Mouse (Mus musculus): ENCODE measurements around the gene G3bp1. TPM values are rescaled to one million over a fixed set of nuclear protein-coding genes. Genes with fewer than 3 reads are reported as not detected.

G3bp1 gene
- polyA plus RNA-seq, 1 experiment from 2014 or later, result 140 TPM

GRCm38 (mm10) chr11:55502886-55503285 lies 33.4 kb downstream of the G3bp1 start:
- WGBS, result 91% methylated on average over 5 of the region's 5 CpGs
- peaks cover 53% of the 10 kb centered on the region for H3K36me3 ChIP-seq

GRCm38 (mm10) chr11:55505485-55505884 lies 36.0 kb downstream of the G3bp1 start:
- H3K36me3 ChIP-seq, result peaks cover 30% of the 10 kb centered on the region
- no peak for ATAC-seq (ENCODE audit: insufficient number of reproducible peaks, low FRiP score)
- WGBS, result 82% methylated on average over 3 of the region's 3 CpGs
- no peaks in the 10 kb centered on the region for H3K9me3 ChIP-seq (replicated peaks)
- H3K4me1 ChIP-seq (replicated peaks), result no peaks in the 10 kb centered on the region
- no peak overlapping the region for H3K4me2 ChIP-seq
- no peak overlapping the region for H3K9ac ChIP-seq
- H3K4me3 ChIP-seq, result no peak overlapping the region
- no peak overlapping the region for H3K27ac ChIP-seq (ENCODE audit: poor library complexity, severe bottlenecking)
- no peaks in the 10 kb centered on the region for H3K27me3 ChIP-seq (replicated peaks)

More at GRCm38 (mm10) chr11:55502886-55503285, 33.4 kb downstream of the G3bp1 start:
- no peak overlapping the region for H3K27ac ChIP-seq (ENCODE audit: poor library complexity, severe bottlenecking)
- H3K4me2 ChIP-seq, result no peak overlapping the region
- ATAC-seq (ENCODE audit: insufficient number of reproducible peaks, low FRiP score), result no peak
- H3K4me3 ChIP-seq, result no peak overlapping the region
- H3K9ac ChIP-seq, result no peak overlapping the region
- no peaks in the 10 kb centered on the region for H3K9me3 ChIP-seq (replicated peaks)
- no peaks in the 10 kb centered on the region; the same call in 1 of the 2 replicates for H3K4me1 ChIP-seq (replicated peaks)
- H3K27me3 ChIP-seq (replicated peaks), result no peaks in the 10 kb centered on the region

GRCm38 (mm10) chr11:55511374-55511773 lies 41.9 kb downstream of the G3bp1 start:
- Histone ChIP-seq H3K9ac (no peak overlapping the region), H3K36me3 (no peaks in the 10 kb centered on the region), H3K27me3 (replicated peaks) (no peaks in the 10 kb centered on the region), H3K9me3 (replicated peaks) (no peaks in the 10 kb centered on the region), H3K4me2 (no peak overlapping the region), H3K27ac (ENCODE audit: poor library complexity, severe bottlenecking) (no peak overlapping the region), H3K4me3 (no peak overlapping the region), H3K4me1 (replicated peaks) (no peaks in the 10 kb centered on the region)
- no peak for ATAC-seq (ENCODE audit: insufficient number of reproducible peaks, low FRiP score)
- 56% methylated on average over 5 of the region's 5 CpGs for WGBS

GRCm38 (mm10) chr11:55517666-55518065 lies 48.2 kb downstream of the G3bp1 start:
- H3K36me3 ChIP-seq, result no peaks in the 10 kb centered on the region
- H3K4me1 ChIP-seq (replicated peaks), result no peaks in the 10 kb centered on the region
- no peak overlapping the region for H3K4me3 ChIP-seq
- H3K9me3 ChIP-seq (replicated peaks), result no peaks in the 10 kb centered on the region
- WGBS, result 61% methylated on average over 5 of the region's 5 CpGs
- H3K27me3 ChIP-seq (replicated peaks), result no peaks in the 10 kb centered on the region
- H3K9ac ChIP-seq, result no peak overlapping the region
- no peak overlapping the region for H3K27ac ChIP-seq (ENCODE audit: poor library complexity, severe bottlenecking)
- no peak overlapping the region for H3K4me2 ChIP-seq
- ATAC-seq (ENCODE audit: insufficient number of reproducible peaks, low FRiP score), result 0 out of 2 replicates have a peak, but pooled peaks have one; percentile 50

- Histone ChIP-seq H3K27me3 (replicated peaks) (no peaks in the 10 kb centered on the region), H3K4me2 (no peak overlapping the region), H3K4me1 (replicated peaks) (no peaks in the 10 kb centered on the region), H3K4me3 (no peak overlapping the region), H3K9ac (no peak overlapping the region), H3K36me3 (no peaks in the 10 kb centered on the region), H3K9me3 (replicated peaks) (no peaks in the 10 kb centered on the region), H3K27ac (ENCODE audit: poor library complexity, severe bottlenecking) (no peak overlapping the region)
- 4% methylated on average over 9 of the region's 9 CpGs for WGBS
- ATAC-seq (ENCODE audit: insufficient number of reproducible peaks, low FRiP score), result no peak
Observed at GRCm38 (mm10) chr11:55518806-55519674, 49.6 kb downstream of the G3bp1 start.

- Histone ChIP-seq H3K4me3 (no peak overlapping the region), H3K4me2 (no peak overlapping the region), H3K4me1 (replicated peaks) (peaks cover 6% of the 10 kb centered on the region), H3K9me3 (replicated peaks) (no peaks in the 10 kb centered on the region), H3K9ac (no peak overlapping the region), H3K27me3 (replicated peaks) (no peaks in the 10 kb centered on the region), H3K27ac (ENCODE audit: poor library complexity, severe bottlenecking) (no peak overlapping the region), H3K36me3 (no peaks in the 10 kb centered on the region)
- no peak for ATAC-seq (ENCODE audit: insufficient number of reproducible peaks, low FRiP score)
- 81% methylated on average over 7 of the region's 7 CpGs for WGBS
Observed at GRCm38 (mm10) chr11:55530741-55531140, 61.3 kb downstream of the G3bp1 start.

GRCm38 (mm10) chr11:55533378-55533777 lies 63.9 kb downstream of the G3bp1 start:
- H3K9me3 ChIP-seq (replicated peaks), result no peaks in the 10 kb centered on the region
- no peak overlapping the region for H3K9ac ChIP-seq
- no peaks in the 10 kb centered on the region for H3K27me3 ChIP-seq (replicated peaks)
- peaks cover 6% of the 10 kb centered on the region for H3K4me1 ChIP-seq (replicated peaks)
- ATAC-seq (ENCODE audit: insufficient number of reproducible peaks, low FRiP score), result no peak
- no peak overlapping the region for H3K4me3 ChIP-seq
- H3K4me2 ChIP-seq, result no peak overlapping the region
- no peak overlapping the region for H3K27ac ChIP-seq (ENCODE audit: poor library complexity, severe bottlenecking)
- 63% methylated on average over 5 of the region's 5 CpGs for WGBS
- H3K36me3 ChIP-seq, result no peaks in the 10 kb centered on the region

GRCm38 (mm10) chr11:55534766-55535165 lies 65.3 kb downstream of the G3bp1 start:
- H3K27ac ChIP-seq (ENCODE audit: poor library complexity, severe bottlenecking), result no peak overlapping the region
- H3K4me1 ChIP-seq (replicated peaks), result peaks cover 6% of the 10 kb centered on the region
- H3K4me3 ChIP-seq, result no peak overlapping the region
- H3K36me3 ChIP-seq, result no peaks in the 10 kb centered on the region
- no peak overlapping the region for H3K9ac ChIP-seq
- ATAC-seq (ENCODE audit: insufficient number of reproducible peaks, low FRiP score), result no peak
- no peaks in the 10 kb centered on the region for H3K9me3 ChIP-seq (replicated peaks)
- H3K27me3 ChIP-seq (replicated peaks), result no peaks in the 10 kb centered on the region
- WGBS, result 34% methylated on average over 2 of the region's 2 CpGs
- no peak overlapping the region for H3K4me2 ChIP-seq

- 0 out of 2 replicates have a peak, but pooled peaks cover 3% of the 10 kb centered on the region for H3K9me3 ChIP-seq (replicated peaks)
- WGBS, result 22% methylated on average over 7 of the region's 7 CpGs
- ATAC-seq (ENCODE audit: insufficient number of reproducible peaks, low FRiP score), result no peak
- H3K27ac ChIP-seq (ENCODE audit: poor library complexity, severe bottlenecking), result no peak overlapping the region
- H3K4me3 ChIP-seq, result no peak overlapping the region
- no peak overlapping the region for H3K4me2 ChIP-seq
- no peak overlapping the region for H3K9ac ChIP-seq
- no peaks in the 10 kb centered on the region for H3K36me3 ChIP-seq
- no peaks in the 10 kb centered on the region for H3K27me3 ChIP-seq (replicated peaks)
- peaks cover 9% of the 10 kb centered on the region for H3K4me1 ChIP-seq (replicated peaks)
Observed at GRCm38 (mm10) chr11:55542128-55542527, 72.6 kb downstream of the G3bp1 start.

GRCm38 (mm10) chr11:55542671-55543070 lies 73.2 kb downstream of the G3bp1 start:
- no peak for ATAC-seq (ENCODE audit: insufficient number of reproducible peaks, low FRiP score)
- 55% methylated on average over 4 of the region's 4 CpGs for WGBS
- peaks cover 9% of the 10 kb centered on the region for H3K4me1 ChIP-seq (replicated peaks)
- H3K4me2 ChIP-seq, result no peak overlapping the region
- 0 out of 2 replicates have a peak, but pooled peaks cover 3% of the 10 kb centered on the region for H3K9me3 ChIP-seq (replicated peaks)
- H3K27ac ChIP-seq (ENCODE audit: poor library complexity, severe bottlenecking), result no peak overlapping the region
- no peak overlapping the region for H3K9ac ChIP-seq
- no peaks in the 10 kb centered on the region for H3K27me3 ChIP-seq (replicated peaks)
- no peaks in the 10 kb centered on the region for H3K36me3 ChIP-seq
- no peak overlapping the region for H3K4me3 ChIP-seq

GRCm38 (mm10) chr11:55545690-55546089 lies 76.2 kb downstream of the G3bp1 start:
- Histone ChIP-seq H3K27ac (ENCODE audit: poor library complexity, severe bottlenecking) (no peak overlapping the region), H3K4me2 (no peak overlapping the region), H3K36me3 (no peaks in the 10 kb centered on the region), H3K27me3 (replicated peaks) (no peaks in the 10 kb centered on the region), H3K4me1 (replicated peaks) (peaks cover 9% of the 10 kb centered on the region), H3K9me3 (replicated peaks) (0 out of 2 replicates have a peak, but pooled peaks cover 3% of the 10 kb centered on the region), H3K4me3 (no peak overlapping the region), H3K9ac (no peak overlapping the region)
- 81% methylated on average over 1 of the region's 1 CpGs for WGBS
- ATAC-seq (ENCODE audit: insufficient number of reproducible peaks, low FRiP score), result no peak
